Mouse (Mus musculus): ENCODE data around the gene Gm49320.

The Gm49320 gene

DNA sequence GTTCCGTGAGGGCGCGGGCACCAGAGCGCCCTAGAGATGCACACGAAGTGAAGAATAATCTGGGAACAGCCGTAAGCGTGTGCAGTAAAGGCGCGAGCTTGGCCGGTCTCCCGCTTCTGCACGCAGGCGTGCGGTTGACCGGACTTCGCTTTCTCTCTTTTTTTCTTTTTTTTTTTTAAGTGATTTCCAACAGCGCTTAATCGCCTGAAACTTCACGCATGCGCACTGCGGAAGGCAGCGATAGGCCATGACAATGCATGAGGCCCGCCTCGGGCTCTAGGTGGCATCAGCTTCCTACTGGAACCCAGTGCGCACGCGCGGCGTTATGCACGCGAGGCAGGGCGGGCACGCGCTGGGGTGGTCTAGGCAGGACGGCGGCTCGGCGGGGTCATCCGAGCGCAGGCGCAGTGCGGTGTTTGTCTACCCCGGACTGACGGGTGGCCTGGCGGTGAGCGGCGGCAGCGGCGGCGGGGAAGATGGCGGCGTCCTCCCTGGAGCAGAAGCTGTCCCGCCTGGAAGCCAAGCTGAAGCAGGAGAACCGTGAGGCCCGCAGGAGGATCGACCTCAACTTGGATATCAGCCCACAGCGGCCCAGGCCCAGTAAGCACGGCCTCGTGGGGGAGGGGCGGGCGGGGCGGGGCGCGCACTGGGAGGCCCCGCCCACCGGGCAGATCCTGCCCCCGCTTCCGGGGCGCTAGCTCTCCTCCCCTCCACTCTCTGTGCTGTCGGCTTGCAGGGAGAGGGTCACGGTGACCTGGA, at the start of gene Gm49320, which contains the start of gene Map2k7:
Gene Gm49320, plus strand, starts transcription at position 432 of the 759 bp plus-strand sequence.
Gene Map2k7, plus strand, starts transcription at position 307 of the 759 bp plus-strand sequence.
- in situ Hi-C loops (cut with MboI; ENCODE audit: unreplicated experiment in 2 of 2), result loop anchor here (25.0 kb wide), 1 partner anchor 726 kb away; the partner anchor contains the start of genes Mcoln1 (in 2 of the 2) and Pnpla6 (in 2 of the 2)

DNA sequence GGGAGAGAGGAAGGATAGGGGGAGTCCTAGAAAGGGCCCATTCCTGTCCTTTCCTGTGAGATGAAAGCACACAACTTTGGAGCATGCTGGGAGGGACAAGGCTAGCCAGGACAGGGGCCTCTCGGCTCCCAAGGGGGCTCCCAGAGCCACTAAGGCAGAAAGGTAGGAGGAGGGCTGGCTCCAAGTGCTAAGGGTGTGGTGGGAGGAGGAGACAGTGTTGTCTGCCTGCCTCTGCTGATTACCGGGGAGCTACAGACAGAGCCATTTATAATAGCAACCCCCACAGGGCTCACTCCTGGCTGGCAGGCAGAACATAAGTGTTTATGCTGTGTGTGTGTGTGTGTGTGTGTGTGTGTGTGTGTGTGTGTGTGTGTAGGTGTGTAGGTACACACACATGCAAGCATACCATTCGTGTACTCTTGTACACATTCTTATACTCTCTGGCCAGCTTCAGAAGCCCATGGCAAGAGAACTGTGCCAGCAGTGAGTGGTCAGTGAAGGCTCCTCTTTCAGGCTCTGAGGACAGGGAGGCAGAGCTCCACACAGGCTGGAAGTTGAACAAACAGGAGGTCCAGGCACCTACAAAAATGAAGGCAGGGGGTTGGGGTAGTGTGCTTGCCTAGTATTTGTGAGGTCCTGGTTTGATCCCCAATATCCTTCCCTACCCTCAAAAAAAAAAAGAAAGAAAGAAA, 49.5 kb upstream of the Gm49320 start:
- in situ Hi-C loops (cut with MboI; ENCODE audit: unreplicated experiment in 2 of 2), result no loop called here

DNA sequence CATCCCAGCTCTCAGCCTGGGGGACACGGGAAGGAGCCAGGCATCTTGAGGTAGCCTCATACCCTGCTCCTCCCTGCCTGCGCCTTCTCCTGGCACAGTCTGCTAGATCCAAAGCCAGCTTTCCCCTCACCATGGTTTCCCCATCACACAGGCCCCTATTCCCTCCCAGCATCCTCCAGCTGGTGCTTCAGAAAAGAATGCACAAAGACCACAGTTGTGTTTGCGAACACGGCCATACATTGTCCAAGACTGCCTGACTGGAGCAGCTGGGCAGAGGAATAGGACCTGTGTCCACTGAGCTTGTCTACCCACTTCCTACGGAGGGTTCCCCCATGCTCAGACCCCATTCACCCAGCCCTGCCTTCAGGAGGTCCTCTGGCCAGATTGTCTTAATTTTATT, 46.4 kb upstream of the Gm49320 start:
- in situ Hi-C loops (cut with MboI; ENCODE audit: unreplicated experiment in 2 of 2), result loop anchor here in 1 of 2 experiments (5.0 kb wide), 1 partner anchor 65 kb away; the partner anchor contains the start of gene Ctxn1

DNA sequence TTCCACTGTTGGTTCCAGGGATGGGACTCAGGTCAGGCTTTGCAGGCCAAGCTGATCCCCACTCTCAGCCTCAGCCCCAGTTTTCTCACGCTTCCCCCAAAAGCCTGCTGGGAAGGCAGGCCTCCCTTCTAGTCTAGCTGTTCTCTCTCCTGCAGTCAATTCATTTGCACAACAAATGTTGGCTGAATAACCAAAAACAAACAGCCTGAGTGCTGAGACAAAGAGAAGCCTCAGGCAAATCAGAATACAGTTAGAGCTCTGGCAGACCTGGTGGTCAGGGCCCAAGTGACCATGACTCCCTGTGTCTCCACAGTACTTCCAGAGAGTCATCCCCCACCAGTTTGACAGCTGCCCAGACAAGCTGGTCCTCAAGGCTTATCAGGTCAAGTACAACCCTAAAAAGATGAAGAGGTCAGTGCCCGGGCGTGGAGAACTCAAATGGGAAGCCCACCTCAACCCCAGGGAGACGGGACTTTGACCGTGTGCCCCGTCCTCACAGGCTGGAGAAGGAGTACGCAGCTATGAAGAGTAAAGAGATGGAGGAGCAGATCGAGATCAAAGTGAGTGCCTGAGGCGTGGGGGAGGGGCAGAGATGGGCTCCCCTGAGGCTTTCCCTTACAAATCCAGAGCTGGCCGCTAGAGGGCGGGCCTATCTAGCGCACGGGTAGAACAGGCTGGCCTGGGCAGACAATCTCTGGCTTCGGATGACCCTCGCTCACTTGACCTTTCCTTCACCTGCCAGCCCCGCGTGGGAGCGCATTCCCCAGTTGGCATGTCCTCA, 45.7 kb upstream of the Gm49320 start:
- in situ Hi-C loops (cut with MboI; ENCODE audit: unreplicated experiment in 2 of 2), result loop anchor here in 1 of 2 experiments (5.0 kb wide), 1 partner anchor 64 kb away; the partner anchor contains the start of gene Ctxn1

DNA sequence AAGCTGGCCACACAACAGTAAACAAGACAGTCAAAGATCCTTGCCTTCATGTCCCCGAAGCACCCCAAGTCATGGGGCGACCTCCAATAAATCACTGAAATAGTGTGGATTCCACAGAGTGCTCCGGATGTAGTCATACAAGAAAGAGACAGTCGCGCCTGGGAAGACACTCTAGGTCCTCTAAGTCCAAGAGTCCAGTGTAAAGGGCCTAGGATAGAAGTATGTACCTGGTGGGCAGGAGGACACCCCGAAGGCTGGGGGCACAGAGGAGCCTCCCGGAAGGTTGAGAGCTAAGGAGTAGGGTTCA, 45.1 kb upstream of the Gm49320 start:
- in situ Hi-C loops (cut with MboI; ENCODE audit: unreplicated experiment in 2 of 2), result loop anchor here in 1 of 2 experiments (5.0 kb wide), 1 partner anchor 64 kb away; the partner anchor contains the start of gene Ctxn1

DNA sequence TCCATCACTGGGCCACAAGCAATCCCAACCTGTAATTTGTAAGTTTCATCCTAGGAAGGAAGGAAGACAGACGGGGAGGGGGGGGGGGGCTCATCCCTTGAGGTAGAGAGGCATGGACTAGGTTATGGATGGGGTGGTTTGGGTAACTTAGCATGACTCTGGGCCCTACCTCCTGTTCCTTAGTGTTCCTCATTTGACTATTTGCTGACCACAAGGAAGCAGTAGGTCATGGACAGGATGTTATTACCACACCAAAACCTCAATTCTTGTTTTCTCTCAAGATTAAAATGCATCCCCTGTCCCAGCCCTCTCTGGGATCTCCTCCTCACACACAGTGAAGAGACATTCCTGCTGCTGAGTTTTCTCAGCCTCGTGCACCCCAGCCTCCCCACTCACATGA, 37.3 kb upstream of the Gm49320 start:
- in situ Hi-C loops (cut with MboI; ENCODE audit: unreplicated experiment in 2 of 2), result no loop called here

DNA sequence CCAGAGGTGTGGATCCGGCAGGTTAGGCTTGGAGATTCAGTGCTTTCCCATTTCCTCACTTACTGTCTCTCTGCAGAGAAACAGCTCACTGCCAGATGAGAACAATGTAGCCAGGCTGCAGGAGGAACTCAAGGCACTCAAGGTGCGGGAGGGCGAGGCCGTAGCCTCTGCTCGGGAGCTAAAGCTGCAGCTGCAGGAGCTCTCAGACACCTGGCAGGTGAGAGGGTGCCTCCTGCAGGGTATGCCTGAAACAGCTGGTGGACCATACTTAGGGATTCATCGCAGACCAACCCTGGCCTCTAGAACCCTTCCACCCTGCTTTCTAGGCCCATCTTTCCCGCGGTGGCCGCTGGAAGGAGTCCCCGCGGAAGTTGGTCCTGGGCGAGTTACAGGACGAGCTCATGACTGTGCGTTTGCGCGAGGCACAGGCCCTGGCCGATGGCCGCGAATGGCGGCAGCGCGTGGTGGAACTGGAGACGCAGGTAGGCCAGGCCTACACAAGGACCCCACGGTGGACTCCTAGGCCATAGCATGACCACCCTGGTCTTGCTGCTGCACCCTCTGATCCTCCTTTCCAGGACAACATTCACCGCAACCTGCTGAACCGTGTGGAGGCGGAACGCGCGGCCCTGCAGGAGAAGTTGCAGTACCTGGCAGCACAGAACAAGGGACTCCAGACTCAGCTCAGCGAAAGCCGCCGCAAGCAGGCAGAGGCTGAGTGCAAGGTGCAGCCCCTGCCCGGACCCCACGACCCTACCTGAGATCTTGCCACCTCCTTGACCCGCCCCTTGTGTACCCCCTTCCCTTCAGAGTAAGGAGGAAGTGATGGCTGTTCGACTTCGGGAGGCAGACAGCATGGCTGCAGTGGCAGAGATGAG, 33.2 kb upstream of the Gm49320 start:
- in situ Hi-C loops (cut with MboI; ENCODE audit: unreplicated experiment in 2 of 2), result no loop called here

DNA sequence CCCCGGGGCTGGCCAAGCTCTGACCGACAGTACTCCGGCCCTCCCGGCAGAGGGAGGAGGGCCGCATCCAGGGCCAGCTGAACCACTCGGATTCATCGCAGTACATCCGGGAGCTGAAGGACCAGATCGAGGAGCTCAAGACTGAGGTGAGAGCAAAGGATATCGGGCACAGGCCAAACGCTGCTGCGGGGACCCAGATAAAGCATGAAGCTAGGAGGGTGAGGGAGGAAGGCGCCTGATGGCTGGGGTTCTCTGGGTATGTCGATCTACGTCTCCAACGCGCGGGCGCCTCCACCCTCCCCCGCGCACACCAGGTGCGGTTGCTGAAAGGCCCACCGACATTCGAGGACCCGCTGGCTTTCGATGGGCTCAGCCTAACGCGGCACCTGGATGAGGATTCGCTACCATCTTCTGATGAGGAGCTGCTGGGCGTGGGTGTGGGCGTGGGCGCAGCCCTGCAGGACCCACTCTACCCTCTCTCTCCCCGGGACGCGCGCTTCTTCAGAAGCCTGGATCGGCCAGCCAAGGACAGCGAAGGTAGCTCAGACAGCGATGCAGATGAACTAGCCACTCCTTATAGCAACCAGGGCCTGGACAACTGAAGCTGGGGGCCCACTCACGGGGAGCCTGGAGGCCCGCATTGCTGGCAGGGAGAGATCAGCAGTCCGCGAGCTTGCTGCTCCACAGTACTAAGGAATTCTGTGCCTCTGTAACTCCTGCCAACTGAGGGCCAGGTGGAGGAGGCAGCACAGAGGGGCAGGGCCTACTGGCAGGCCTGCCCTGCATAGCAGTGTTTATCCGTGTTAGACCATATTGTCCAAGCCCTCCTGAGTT, 32.3 kb upstream of the Gm49320 start:
- in situ Hi-C loops (cut with MboI; ENCODE audit: unreplicated experiment in 2 of 2), result no loop called here

DNA sequence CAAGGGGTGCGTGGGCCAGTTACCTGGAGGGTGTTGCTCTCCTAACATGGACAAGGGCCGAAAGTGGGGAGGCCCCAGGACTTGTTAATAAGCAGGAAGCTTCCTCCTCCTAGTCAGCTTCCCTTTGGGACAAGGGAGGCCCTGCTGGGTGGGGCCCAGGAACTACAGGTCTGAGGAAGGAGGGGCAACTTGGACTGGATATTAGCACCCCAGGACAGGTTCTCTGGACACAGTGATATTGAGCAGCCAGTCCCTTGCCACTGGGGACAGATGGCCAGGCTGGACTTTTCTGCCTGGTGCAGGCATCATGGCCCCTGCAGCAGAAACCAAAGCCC, 31.7 kb upstream of the Gm49320 start:
- in situ Hi-C loops (cut with MboI; ENCODE audit: unreplicated experiment in 2 of 2), result no loop called here

DNA sequence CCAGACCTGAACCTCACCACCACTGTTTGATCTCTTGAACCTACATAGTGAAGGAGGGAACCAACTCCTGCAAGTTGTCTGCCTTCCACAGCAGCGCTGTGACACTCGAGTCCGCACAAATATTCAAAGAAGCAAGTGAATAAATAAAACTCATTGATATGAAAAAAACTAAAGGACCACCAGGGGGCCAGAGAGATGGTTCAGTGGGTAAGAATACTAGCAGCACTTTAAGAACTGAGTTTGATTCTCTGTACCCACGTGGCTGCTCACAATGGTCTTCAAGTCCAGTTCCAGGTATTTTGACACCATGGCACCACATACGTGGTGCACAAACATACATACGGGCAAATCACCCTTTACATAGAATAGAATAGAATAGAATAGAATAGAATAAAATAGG, 27.6 kb upstream of the Gm49320 start:
- in situ Hi-C loops (cut with MboI; ENCODE audit: unreplicated experiment in 2 of 2), result no loop called here

DNA sequence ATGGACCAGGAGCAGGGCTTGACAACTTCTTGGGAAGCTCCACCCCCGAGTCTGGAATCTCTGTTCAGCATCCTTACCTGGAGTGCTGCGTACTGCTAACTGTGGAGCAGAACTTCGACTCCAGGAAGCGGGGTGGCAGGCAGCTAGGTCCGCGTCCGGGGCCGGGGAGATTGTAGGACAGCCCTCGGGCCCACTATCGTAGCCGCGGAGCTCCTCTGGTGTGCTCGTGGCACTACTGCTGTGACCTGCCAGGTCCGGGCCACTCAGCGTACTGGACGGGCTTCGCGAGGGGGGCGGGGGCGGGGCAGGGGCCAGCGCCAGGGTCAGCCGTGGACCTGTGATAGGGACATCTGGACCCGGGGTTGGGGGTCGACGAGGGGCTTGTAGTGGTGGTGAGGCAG, 25.9 kb upstream of the Gm49320 start:
- in situ Hi-C loops (cut with MboI; ENCODE audit: unreplicated experiment in 2 of 2), result no loop called here

DNA sequence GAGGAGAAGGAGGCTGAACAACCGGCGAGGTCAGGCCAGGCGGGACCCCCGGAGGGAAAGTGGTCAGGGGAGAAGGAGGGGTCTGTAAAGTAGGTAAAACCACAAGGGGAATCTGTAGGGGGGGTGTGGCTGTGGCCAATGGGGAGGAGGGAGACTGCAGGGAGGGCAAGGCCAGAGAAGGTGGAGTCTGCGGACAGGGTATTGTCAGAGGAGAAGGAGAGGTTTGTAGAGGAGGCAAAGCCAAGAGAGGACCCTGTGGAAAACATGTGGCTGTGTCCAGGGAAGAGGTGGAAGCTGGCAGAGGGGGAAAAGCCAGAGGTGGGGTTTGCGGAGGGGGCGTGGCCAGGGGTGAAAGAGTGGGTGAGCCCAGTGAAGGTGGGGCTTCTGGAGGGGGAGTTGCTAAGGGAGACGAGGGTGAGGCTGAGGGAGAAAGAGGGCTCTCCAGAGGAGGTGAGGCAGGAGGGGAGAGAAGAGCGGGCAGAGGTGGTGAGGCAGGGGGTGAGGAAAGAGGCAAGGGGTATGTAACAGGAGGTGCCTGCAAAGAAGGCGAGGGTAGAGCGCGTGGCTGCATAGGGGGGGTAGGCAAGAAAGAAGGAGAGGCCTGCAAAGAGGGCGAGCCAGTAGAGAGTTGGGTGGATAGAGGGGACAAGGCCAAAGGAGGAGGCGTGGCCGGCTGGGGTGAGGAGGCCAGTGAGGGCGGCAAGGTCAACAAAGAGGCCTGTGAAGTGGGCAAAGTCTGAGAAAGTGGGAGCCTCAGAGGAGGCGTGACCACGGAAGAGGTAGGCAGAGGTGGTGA, 25.3 kb upstream of the Gm49320 start:
- in situ Hi-C loops (cut with MboI; ENCODE audit: unreplicated experiment in 2 of 2), result no loop called here

DNA sequence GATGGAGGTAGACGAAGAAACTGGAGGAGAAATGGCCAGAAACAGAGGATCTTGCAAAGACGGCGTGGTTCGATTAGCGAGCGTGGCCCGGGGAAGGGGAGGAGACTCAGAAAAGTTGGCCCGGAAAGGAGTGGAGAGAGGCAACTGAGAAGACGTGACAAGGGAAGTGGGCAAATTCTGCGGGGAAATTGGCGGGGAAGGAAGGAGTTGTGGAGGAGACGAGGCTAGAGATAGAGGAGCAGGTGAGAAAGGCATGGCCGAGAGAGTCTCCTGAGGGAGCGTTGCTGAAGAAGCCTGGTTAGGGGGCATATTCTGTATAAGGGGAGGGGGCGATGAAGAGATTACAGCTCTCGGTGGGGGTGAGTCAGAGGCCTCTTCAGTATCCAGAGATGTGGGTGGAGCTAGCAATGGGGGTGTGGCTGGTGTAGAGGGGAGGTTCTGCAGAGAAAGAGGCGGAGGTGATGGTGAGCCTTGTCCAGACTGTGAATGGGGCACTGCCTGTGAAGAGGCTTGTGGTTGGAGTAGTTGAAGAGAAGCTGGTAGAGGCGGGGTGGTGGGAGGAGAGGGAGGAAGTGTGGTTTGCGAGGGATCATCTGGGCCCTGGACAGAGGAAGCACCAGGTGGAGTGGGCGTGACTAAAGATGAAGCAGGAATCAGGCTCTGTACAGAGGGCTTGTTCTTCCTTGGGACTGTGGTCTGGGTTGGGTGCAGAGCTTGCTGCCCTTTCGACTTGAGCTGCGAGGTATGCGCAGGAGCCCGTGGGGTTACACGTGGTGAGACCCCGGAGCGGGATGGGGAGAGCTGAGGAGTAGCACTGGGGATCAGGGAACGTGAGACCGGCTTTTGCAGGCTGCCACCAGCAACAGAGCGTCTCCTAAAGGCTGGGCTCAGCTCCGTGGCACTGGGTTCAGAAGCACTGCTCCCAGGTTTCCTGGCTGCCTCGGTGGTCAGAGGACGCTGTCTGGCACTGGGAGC, 24.4 kb upstream of the Gm49320 start:
- in situ Hi-C loops (cut with MboI; ENCODE audit: unreplicated experiment in 2 of 2), result no loop called here

DNA sequence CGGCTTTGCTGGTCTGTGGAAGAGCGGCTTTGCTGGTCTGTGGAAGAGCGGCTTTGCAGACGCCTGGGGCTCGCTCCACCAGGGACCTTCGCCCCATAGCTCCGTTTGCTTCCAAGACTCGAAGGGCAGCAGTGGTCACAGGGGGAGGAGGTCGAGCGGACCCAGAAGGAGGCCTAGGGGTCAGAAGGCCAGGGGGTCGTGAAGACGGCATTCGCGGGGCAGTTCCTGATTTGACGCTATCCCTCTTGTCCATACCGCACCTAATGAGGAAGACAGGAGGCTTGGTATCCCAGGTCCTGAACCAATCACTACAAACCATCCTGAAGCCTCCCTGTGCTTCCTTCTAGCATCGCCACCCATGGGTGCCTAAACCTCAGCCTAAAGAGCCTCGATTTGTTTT, 22.4 kb upstream of the Gm49320 start:
- in situ Hi-C loops (cut with MboI; ENCODE audit: unreplicated experiment in 2 of 2), result no loop called here

DNA sequence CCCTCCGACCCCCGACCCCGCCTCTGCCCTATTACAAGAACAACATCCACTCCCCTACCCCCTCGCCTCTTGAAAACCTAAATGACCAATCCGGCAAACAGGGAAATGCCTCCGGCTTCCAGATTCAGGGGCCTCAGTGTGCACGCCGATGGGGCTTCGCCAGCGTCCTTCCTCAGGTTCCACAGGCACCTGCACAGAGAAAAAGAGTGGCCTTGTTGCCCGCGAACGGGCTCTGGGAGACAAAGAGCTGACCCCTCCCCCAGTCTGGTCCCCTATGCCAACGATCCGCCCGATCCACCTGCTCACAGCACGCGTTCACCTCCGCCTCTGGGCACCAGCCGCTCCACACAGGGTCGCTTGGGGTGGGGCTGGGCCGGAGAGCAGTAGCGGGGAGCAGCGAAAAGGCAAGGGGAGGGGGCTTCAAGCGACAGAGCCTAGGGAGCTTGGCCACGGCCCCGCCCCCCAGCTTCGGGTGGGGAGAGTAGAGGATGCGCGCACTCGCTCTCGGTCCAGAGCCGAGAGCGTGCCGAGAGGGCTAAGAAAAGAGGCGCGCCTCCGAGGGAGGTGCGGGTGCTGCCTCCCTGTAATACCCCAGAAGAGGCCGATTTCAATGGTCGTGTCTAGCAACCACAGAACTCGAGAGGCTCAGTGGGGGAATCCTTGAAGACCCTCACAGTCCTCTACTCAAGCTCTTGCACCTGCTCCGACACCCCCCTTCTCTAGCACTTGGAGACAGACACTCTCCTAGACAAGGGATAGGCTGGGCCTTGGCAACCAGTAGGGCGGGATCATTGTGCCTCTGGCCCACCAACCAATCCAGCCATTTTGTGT, 21.7 kb upstream of the Gm49320 start, which contains the start of gene Prr36:
Gene Prr36, minus strand, starts transcription at position 669 of the 831 bp plus-strand sequence.
- in situ Hi-C loops (cut with MboI; ENCODE audit: unreplicated experiment in 2 of 2), result no loop called here

DNA sequence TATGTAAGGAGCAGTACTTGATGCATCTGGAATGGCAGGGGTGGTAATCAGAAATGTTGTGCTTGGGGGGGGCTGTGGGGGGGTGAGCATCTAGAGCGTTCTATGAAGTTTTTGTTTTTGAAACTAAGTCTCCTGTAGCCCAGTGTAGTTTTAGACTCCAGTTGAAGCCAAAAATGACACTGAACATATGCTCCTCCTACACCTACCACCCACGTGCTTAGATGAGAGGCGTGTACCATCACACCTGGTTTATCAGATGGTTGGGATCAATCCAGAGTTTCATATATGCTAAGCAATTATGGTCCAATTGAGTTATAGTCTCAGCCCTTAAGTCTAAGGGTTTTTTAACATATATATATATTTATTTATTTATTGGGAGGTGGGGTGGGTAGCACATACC, 19.0 kb upstream of the Gm49320 start:
- in situ Hi-C loops (cut with MboI; ENCODE audit: unreplicated experiment in 2 of 2), result no loop called here

DNA sequence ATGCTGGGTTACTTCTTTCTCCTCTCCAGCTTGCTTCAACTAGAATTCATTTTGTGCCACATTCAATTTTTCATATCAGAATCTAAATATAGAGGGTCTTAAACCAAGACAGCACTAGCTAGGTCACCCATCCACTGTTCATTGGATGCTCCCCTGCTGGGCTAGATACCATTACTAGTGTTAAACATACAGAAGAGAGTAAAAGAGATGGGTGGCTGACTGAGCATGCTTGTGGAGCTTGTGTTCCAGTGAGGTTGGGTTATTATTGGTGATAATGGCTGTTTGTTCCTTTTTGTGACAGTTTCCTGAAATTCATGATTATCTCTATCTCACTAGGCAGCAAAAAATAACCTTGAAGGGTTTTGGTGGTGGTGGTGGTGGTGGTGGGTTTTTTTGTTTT, 16.6 kb upstream of the Gm49320 start:
- in situ Hi-C loops (cut with MboI; ENCODE audit: unreplicated experiment in 2 of 2), result no loop called here

Data from v-Abl transformed pro-B cells (cell line).